Mouse (Mus musculus): Measurements from ENCODE around the gene Ambp.

The Ambp gene

GRCm38 (mm10) chr4:63118639-63119437, 35.8 kb downstream of the Ambp start:
- DNase-seq, result peak; percentile 83

GRCm38 (mm10) chr4:63105651-63106050, 48.9 kb downstream of the Ambp start:
- DNase-seq, result no peak

GRCm38 (mm10) chr4:63102025-63102424, 52.6 kb downstream of the Ambp start:
- DNase-seq, result no peak

GRCm38 (mm10) chr4:63100478-63100877, 54.1 kb downstream of the Ambp start:
- DNase-seq, result no peak

GRCm38 (mm10) chr4:63097603-63098002, 57.0 kb downstream of the Ambp start:
- no peak for DNase-seq
